Mouse (Mus musculus) heart, postnatal 0 days (tissue): ENCODE measurements at regions not wholly inside any gene's neighbourhood (a gene's known extent, or its start where the extent isn't known, plus 50 kb on each side); places are given as distances from the start of the nearest gene placed in this dataset.

ENCODE experiments used
- CTCF ChIP-seq: IDR thresholded peaks from 2 replicates; pipeline ENCODE4 v1.5.1; 2016; ENCODE audit warnings: antibody characterized with exemption, control low read depth, low read depth
- EP300 ChIP-seq: IDR thresholded peaks from 2 replicates; pipeline ENCODE4 v1.6.1; 2016; ENCODE audit warnings: antibody characterized with exemption, low read depth

- TF ChIP-seq CTCF (no peak), EP300 (no peak)
These were observed 337.5 kb upstream of the Xrcc4 start for GRCm38 (mm10) chr13:90426901-90427300.
